Comparison of ENCODE assay signal across 11 mouse cellular contexts in the genomic region with DNA sequence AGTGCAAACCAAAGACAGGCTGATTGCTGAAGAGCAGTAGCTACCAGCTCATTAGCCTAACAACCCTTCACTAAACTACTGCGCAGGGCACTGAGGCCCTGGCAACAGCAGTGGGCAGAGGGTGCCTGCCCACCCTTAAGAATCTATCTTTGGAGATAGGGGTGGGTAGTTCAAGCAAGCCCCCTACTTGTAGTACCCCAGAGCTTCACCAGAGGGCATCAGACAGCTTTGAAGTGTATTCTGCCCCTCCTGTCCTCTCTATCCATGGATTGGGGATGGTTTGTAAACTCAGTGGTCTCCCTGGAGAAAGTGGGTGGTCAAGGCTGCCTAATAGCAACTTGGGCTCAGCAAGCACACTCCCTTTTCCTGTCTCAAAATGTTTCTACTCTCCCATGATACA.
DNase-seq lines count a peak whose midpoint lies in the region; ATAC-seq and TF ChIP-seq lines count a peak whose summit lies in the region.
"Had no signal": no experiment of that assay in that cellular context is flagged by ENCODE, and none has a peak within 500 bp of the region (broad histone marks: within the 10 kb centered on the region; RNA-seq: fewer than 3 reads in every experiment).

No protein-coding gene starts in this region.

- TF ChIP-seq POLR2A in lung, adult 2 months (IDR thresholded peaks at IDR 0.05; ENCODE audit: borderline replicate concordance, extremely low read depth, low read depth, low read length) = no peak

- no peaks in the 10 kb centered on the region for H3K4me1 ChIP-seq in lung, embryonic 14.5 days (ENCODE audit: insufficient read depth)
- no peaks in the 10 kb centered on the region for H3K4me1 ChIP-seq in lung, adult 2 months (ENCODE audit: control insufficient read depth, insufficient read depth, low read length)
- peaks cover 50% of the 10 kb centered on the region for H3K4me1 ChIP-seq in hindbrain, embryonic 10.5 days (replicated peaks)
- peaks cover 56% of the 10 kb centered on the region for H3K4me1 ChIP-seq in neural tube, embryonic 15.5 days

- H3K9me3 ChIP-seq in lung, embryonic 14.5 days (ENCODE audit: low read depth, low read length) = no peaks in the 10 kb centered on the region
- no peaks in the 10 kb centered on the region for H3K9me3 ChIP-seq in hindbrain, embryonic 10.5 days
- H3K9me3 ChIP-seq in neural tube, embryonic 15.5 days (replicated peaks) = no peaks in the 10 kb centered on the region
- H3K9me3 ChIP-seq: heart, embryonic 12.5 days; limb, embryonic 13.5 days; neural tube, embryonic 12.5 days had no signal

- H3K27me3 ChIP-seq in lung, embryonic 14.5 days (ENCODE audit: insufficient read depth, low read length) = peaks cover 15% of the 10 kb centered on the region
- peaks cover 42% of the 10 kb centered on the region for H3K27me3 ChIP-seq in hindbrain, embryonic 10.5 days (ENCODE audit: insufficient read depth, poor library complexity, severe bottlenecking)
- H3K27me3 ChIP-seq in neural tube, embryonic 15.5 days (replicated peaks) = no peaks in the 10 kb centered on the region
- H3K27me3 ChIP-seq: neural tube, embryonic 12.5 days had no signal

- H3K4me3 ChIP-seq in lung, embryonic 14.5 days (ENCODE audit: low read depth, low read length) = no peak overlapping the region
- H3K4me3 ChIP-seq in lung, adult 2 months (replicated peaks; ENCODE audit: extremely low read depth, low read depth, low read length) = no peak overlapping the region
- H3K4me3 ChIP-seq in hindbrain, embryonic 10.5 days = no peak overlapping the region
- H3K4me3 ChIP-seq in neural tube, embryonic 15.5 days (replicated peaks) = no peak overlapping the region
- H3K4me3 ChIP-seq: heart, embryonic 12.5 days; limb, embryonic 13.5 days; neural tube, embryonic 12.5 days had no signal

- no peaks in the 10 kb centered on the region for H3K36me3 ChIP-seq in lung, embryonic 14.5 days (ENCODE audit: insufficient read depth)
- no peaks in the 10 kb centered on the region for H3K36me3 ChIP-seq in hindbrain, embryonic 10.5 days
- no peaks in the 10 kb centered on the region for H3K36me3 ChIP-seq in neural tube, embryonic 15.5 days
- H3K36me3 ChIP-seq: heart, embryonic 12.5 days; limb, embryonic 13.5 days; neural tube, embryonic 12.5 days had no signal

- ATAC-seq in cerebellum, adult (ENCODE audit: insufficient number of reproducible peaks, low FRiP score, low TSS enrichment) = no peak
- ATAC-seq in lung, embryonic 14.5 days (ENCODE audit: insufficient read depth) = no peak
- ATAC-seq in neural tube, embryonic 15.5 days (ENCODE audit: low FRiP score) = no peak
- ATAC-seq in megakaryocyte-erythroid progenitor cell, adult 5-6 weeks (replicated peaks; ENCODE audit: low FRiP score, low TSS enrichment, poor library complexity, severe bottlenecking) = no peak

- peak; percentile 58 for TF ChIP-seq CTCF in lung, embryonic 14.5 days (IDR thresholded peaks at IDR 0.05; ENCODE audit: low read depth)
- TF ChIP-seq CTCF in lung, adult 2 months (IDR thresholded peaks at IDR 0.05; ENCODE audit: insufficient read depth, low read length) = no peak

- H3K9ac ChIP-seq in lung, embryonic 14.5 days = no peak overlapping the region
- peak overlapping the region; percentile 31; the same call in 1 of the 2 replicates for H3K9ac ChIP-seq in neural tube, embryonic 15.5 days (replicated peaks)
- H3K9ac ChIP-seq: heart, embryonic 12.5 days; limb, embryonic 13.5 days; neural tube, embryonic 12.5 days had no signal

- peak; percentile 46 to 56 for DNase-seq in cerebellum, postnatal 36 days
- peak; percentile 48 for DNase-seq in lung, embryonic 14.5 days
- no peak for DNase-seq in lung, adult 2 months
- peak; percentile 41 for DNase-seq in hindbrain, embryonic 10.5 days (ENCODE audit: low spot score)
- no peak for DNase-seq in gastrocnemius, postnatal 4 days (ENCODE audit: low spot score in 2 of 2)

- WGBS in lung, embryonic 14.5 days = 67% methylated on average over 1 of the region's 1 CpGs
- WGBS in lung, adult 2 months = 74% methylated on average over 1 of the region's 1 CpGs
- WGBS in hindbrain, embryonic 10.5 days = 81% methylated on average over 1 of the region's 1 CpGs
- 59% methylated on average over 1 of the region's 1 CpGs for WGBS in neural tube, embryonic 15.5 days

- no peak overlapping the region for H3K4me2 ChIP-seq in lung, embryonic 14.5 days
- H3K4me2 ChIP-seq in neural tube, embryonic 15.5 days = no peak overlapping the region
- H3K4me2 ChIP-seq: heart, embryonic 12.5 days; limb, embryonic 13.5 days; neural tube, embryonic 12.5 days had no signal

- H3K27ac ChIP-seq in lung, embryonic 14.5 days (ENCODE audit: low read depth) = no peak overlapping the region
- no peak overlapping the region for H3K27ac ChIP-seq in hindbrain, embryonic 10.5 days
- no peak overlapping the region for H3K27ac ChIP-seq in neural tube, embryonic 15.5 days (replicated peaks)
- H3K27ac ChIP-seq: limb, embryonic 13.5 days; neural tube, embryonic 12.5 days had no signal

Comparison
In these comparisons a context has a peak if more than half of its experiments do, and no peak if none do; other contexts are left out.
1. DNase-seq: peak in cerebellum, postnatal 36 days (2 of 2), lung, embryonic 14.5 days (single experiment) and hindbrain, embryonic 10.5 days (single experiment); none in lung, adult 2 months (single experiment) and gastrocnemius, postnatal 4 days (0 of 2).